Mouse (Mus musculus): ENCODE measurements around the gene Rps11.
"Not testable (repeated sequence)": the region's sequence is repeated elsewhere in the genome, so short reads cannot be mapped to it uniquely, and the experiment has no call there.

The Rps11 gene

GRCm38 (mm10) chr7:45110089-45110488, 14.2 kb downstream of the Rps11 start:
- DNase-seq (ENCODE audit: low spot score) = not testable (repeated sequence)

- DNase-seq (ENCODE audit: low spot score) = no peak
Measured at GRCm38 (mm10) chr7:45107052-45107645, 17.1 kb downstream of the Rps11 start.

- DNase-seq (ENCODE audit: low spot score) = no peak
Measured at GRCm38 (mm10) chr7:45106441-45106840, 17.8 kb downstream of the Rps11 start.

GRCm38 (mm10) chr7:45105491-45105890, 18.7 kb downstream of the Rps11 start:
- no peak for DNase-seq (ENCODE audit: low spot score)

GRCm38 (mm10) chr7:45104941-45105340, 19.3 kb downstream of the Rps11 start:
- no peak for DNase-seq (ENCODE audit: low spot score)

GRCm38 (mm10) chr7:45103652-45104180, 20.5 kb downstream of the Rps11 start, which contains the start of gene Fcgrt:
TSS of gene Fcgrt (minus strand) at chr7:45103851.
- no peak for DNase-seq (ENCODE audit: low spot score)

- DNase-seq (ENCODE audit: low spot score) = no peak
Measured at GRCm38 (mm10) chr7:45102940-45103585, 21.2 kb downstream of the Rps11 start.

GRCm38 (mm10) chr7:45102441-45102840, 21.8 kb downstream of the Rps11 start:
- DNase-seq (ENCODE audit: low spot score) = no peak

- DNase-seq (ENCODE audit: low spot score) = no peak
Measured at GRCm38 (mm10) chr7:45100046-45100445, 24.2 kb downstream of the Rps11 start.

- no peak for DNase-seq (ENCODE audit: low spot score)
Measured at GRCm38 (mm10) chr7:45098541-45099240, 25.5 kb downstream of the Rps11 start.

GRCm38 (mm10) chr7:45097479-45097878, 26.8 kb downstream of the Rps11 start:
- no peak for DNase-seq (ENCODE audit: low spot score)

GRCm38 (mm10) chr7:45095965-45096364, 28.3 kb downstream of the Rps11 start:
- DNase-seq (ENCODE audit: low spot score) = not testable (repeated sequence)

GRCm38 (mm10) chr7:45095367-45095766, 28.9 kb downstream of the Rps11 start:
- DNase-seq (ENCODE audit: low spot score) = no peak

- DNase-seq (ENCODE audit: low spot score) = no peak
Measured at GRCm38 (mm10) chr7:45094121-45094520, 30.1 kb downstream of the Rps11 start.

GRCm38 (mm10) chr7:45093516-45093905, 30.7 kb downstream of the Rps11 start:
- no peak for DNase-seq (ENCODE audit: low spot score)

- no peak for DNase-seq (ENCODE audit: low spot score)
Measured at GRCm38 (mm10) chr7:45092828-45093515, 31.3 kb downstream of the Rps11 start.

- no peak for DNase-seq (ENCODE audit: low spot score)
Measured at GRCm38 (mm10) chr7:45092048-45092447, 32.2 kb downstream of the Rps11 start, which contains the start of gene Rcn3. TSS of gene Rcn3 (minus strand) at chr7:45092221.

- DNase-seq (ENCODE audit: low spot score) = no peak
Measured at GRCm38 (mm10) chr7:45091001-45091990, 32.9 kb downstream of the Rps11 start.

GRCm38 (mm10) chr7:45090251-45090977, 33.8 kb downstream of the Rps11 start:
- no peak for DNase-seq (ENCODE audit: low spot score)

GRCm38 (mm10) chr7:45088597-45088996, 35.6 kb downstream of the Rps11 start:
- DNase-seq (ENCODE audit: low spot score) = no peak
